In genomic region chr15:31224135-31224761, GRCm38 (mm10) we compare ENCODE assay signal across 8 mouse cellular contexts. TPM values are rescaled to one million over a fixed set of nuclear protein-coding genes. Genes with fewer than 3 reads are reported as not detected.
A peak's percentile ranks its signal among the peaks of the same experiment; 100 is the strongest.
DNase-seq lines count a peak whose midpoint lies in the region; ATAC-seq and TF ChIP-seq lines count a peak whose summit lies in the region.

Gene Dap, plus strand, starts transcription at chr15:31224314.

- peak within 1 kb of the TSS; percentile 76 for H3K4me2 ChIP-seq in forebrain, embryonic 14.5 days (ENCODE audit: low read length)
- H3K4me2 ChIP-seq in neural tube, embryonic 15.5 days: peak within 1 kb of the TSS; percentile 71

- under 1% methylated on average over 61 of the region's 67 CpGs for WGBS in forebrain, embryonic 14.5 days
- WGBS in neural tube, embryonic 15.5 days: under 1% methylated on average over 58 of the region's 67 CpGs

- H3K27me3 ChIP-seq in E14TG2a.4 (ENCODE audit: insufficient read depth, low read length): peaks cover 25% of the 10 kb centered on the region
- no peaks in the 10 kb centered on the region for H3K27me3 ChIP-seq in forebrain, embryonic 14.5 days (replicated peaks; ENCODE audit: control insufficient read depth, insufficient read depth, low read length)
- no peaks in the 10 kb centered on the region for H3K27me3 ChIP-seq in neural tube, embryonic 15.5 days (replicated peaks)

- peaks cover 13% of the 10 kb centered on the region for H3K4me1 ChIP-seq in E14TG2a.4 (replicated peaks; ENCODE audit: low read depth, low read length)
- H3K4me1 ChIP-seq in forebrain, embryonic 14.5 days (ENCODE audit: control insufficient read depth, insufficient read depth, low read length): peaks cover 4% of the 10 kb centered on the region; the same call in 1 of the 2 replicates
- H3K4me1 ChIP-seq in neural tube, embryonic 15.5 days: peaks cover 18% of the 10 kb centered on the region

- no peaks in the 10 kb centered on the region for H3K36me3 ChIP-seq in E14TG2a.4 (ENCODE audit: insufficient read depth, low read length)
- H3K36me3 ChIP-seq in forebrain, embryonic 14.5 days (ENCODE audit: control insufficient read depth, insufficient read depth, low read length): no peaks in the 10 kb centered on the region
- no peaks in the 10 kb centered on the region for H3K36me3 ChIP-seq in neural tube, embryonic 15.5 days

- peak within 1 kb of the TSS; percentile 78 for H3K9ac ChIP-seq in forebrain, embryonic 14.5 days (ENCODE audit: low read length)
- peak within 1 kb of the TSS; percentile 80 for H3K9ac ChIP-seq in neural tube, embryonic 15.5 days (replicated peaks)

- ATAC-seq in forebrain, embryonic 14.5 days: peak; percentile 99
- peak; percentile 98 for ATAC-seq in neural tube, embryonic 15.5 days (ENCODE audit: low FRiP score)

- no peaks in the 10 kb centered on the region for H3K9me3 ChIP-seq in E14TG2a.4 (ENCODE audit: low read length)
- no peaks in the 10 kb centered on the region for H3K9me3 ChIP-seq in forebrain, embryonic 14.5 days (replicated peaks; ENCODE audit: control insufficient read depth, low read length)
- H3K9me3 ChIP-seq in neural tube, embryonic 15.5 days (replicated peaks): no peaks in the 10 kb centered on the region

- peak within 1 kb of the TSS; percentile 63 for H3K27ac ChIP-seq in forebrain, embryonic 14.5 days (ENCODE audit: low read depth, low read length)
- peak within 1 kb of the TSS; percentile 88 for H3K27ac ChIP-seq in neural tube, embryonic 15.5 days (replicated peaks)

- intact Hi-C loops in heart, postnatal 14 days (cut with DNase I): no loop called here

- DNase-seq in cerebellum, adult 11 months: peak; percentile 96
- peak; percentile 98 for DNase-seq in forebrain, embryonic 14.5 days (ENCODE audit: low spot score)
- DNase-seq in heart, postnatal 14 days: peak; percentile 98 to 99
- DNase-seq in layer of hippocampus, adult 11-12 months (ENCODE audit: low spot score): peak; percentile 97
- peak; percentile 97 to 98 for DNase-seq in lung, adult 18-20 months
- peak; percentile 95 for DNase-seq in testis, postnatal 14 days (ENCODE audit: low spot score)

- peak within 1 kb of the TSS; percentile 92 for H3K4me3 ChIP-seq in E14TG2a.4 (replicated peaks; ENCODE audit: low read length)
- H3K4me3 ChIP-seq in forebrain, embryonic 14.5 days (ENCODE audit: low read depth, low read length): peak within 1 kb of the TSS; percentile 69
- peak within 1 kb of the TSS; percentile 85 for H3K4me3 ChIP-seq in neural tube, embryonic 15.5 days (replicated peaks)

- no peak for TF ChIP-seq CTCF in E14TG2a.4 (conservative IDR thresholded peaks at IDR 0.05; ENCODE audit: low read length)

RNA-seq across cellular contexts. Expression of gene Dap, which starts in this region (rescaled TPM):
- polyA plus RNA-seq in forebrain, embryonic 14.5 days (2014; fragmentation: Nextera tagmentation; extraction: Ambion mirVana): 21.1 and 22.7 TPM in 2 replicates
- total RNA-seq in heart, postnatal 14 days (2021): 10 to 100 TPM; 22.7 to 22.9 TPM
- polyA plus RNA-seq in neural tube, embryonic 15.5 days (2015; fragmentation: Nextera tagmentation; extraction: Ambion mirVana): 28.2 and 35.3 TPM in 2 replicates

Comparison
In these comparisons a context has a peak if more than half of its experiments do, and no peak if none do; other contexts are left out.
1. Peak in every context shown above with its lines: DNase-seq, ATAC-seq, H3K4me3 ChIP-seq and H3K27ac ChIP-seq.